Mouse (Mus musculus): ENCODE results near the gene Gm42688.

- no peak for TF ChIP-seq CTCF (IDR thresholded peaks at IDR 0.05)
- TF ChIP-seq EP300 (IDR thresholded peaks at IDR 0.05) = no peak
Observed at GRCm38 (mm10) chr6:83092416-83093127, 8.8 kb upstream of the Gm42688 start.
